Mouse (Mus musculus) hindbrain, embryonic 12.5 days (tissue): ENCODE data around the gene Eed. TPM values are rescaled to one million over a fixed set of nuclear protein-coding genes. Genes with fewer than 3 reads are reported as not detected.

ENCODE experiments used
- ATAC-seq: fragments of 200-750 bp; cut with Nextera tagmentation; 2 replicates; pipeline ENCODE4 v1.8.0; 2017; ENCODE audit warnings: moderate TSS enrichment; ENCODE audit not compliant: low FRiP score
- H3K27ac ChIP-seq: fragments of 300-500 bp; sonication (generic); 2 replicates; pipeline ENCODE4 v1.5.1; 2016; ENCODE audit warnings: mild to moderate bottlenecking
- H3K27me3 ChIP-seq: fragments of 300-500 bp; sonication (generic); 2 replicates; pipeline ENCODE4 v1.6.1; 2016; ENCODE audit warnings: mild to moderate bottlenecking
- H3K36me3 ChIP-seq: fragments of 300-500 bp; sonication (generic); 2 replicates; pipeline ENCODE4 v1.6.1; 2016; ENCODE audit warnings: mild to moderate bottlenecking
- H3K4me1 ChIP-seq: fragments of 300-500 bp; sonication (generic); 2 replicates; pipeline ENCODE4 v1.6.1; 2016
- H3K4me2 ChIP-seq: fragments of 300-500 bp; sonication (generic); replicated peaks from 2 replicates; pipeline ENCODE4 v1.6.1; 2016; ENCODE audit warnings: mild to moderate bottlenecking
- H3K4me3 ChIP-seq: fragments of 300-500 bp; sonication (generic); 2 replicates; pipeline ENCODE4 v1.5.1; 2016; ENCODE audit warnings: mild to moderate bottlenecking
- H3K9ac ChIP-seq: fragments of 300-500 bp; sonication (generic); 2 replicates; pipeline ENCODE4 v1.6.1; 2016; ENCODE audit warnings: mild to moderate bottlenecking, moderate library complexity
- H3K9me3 ChIP-seq: fragments of 300-500 bp; sonication (generic); replicated peaks from 2 replicates; pipeline ENCODE4 v1.6.1; 2016; ENCODE audit warnings: mild to moderate bottlenecking
- WGBS: fragments of 180-500 bp; shearing (Covaris S2); methylation state at CpG from one replicate; pipeline ENCODE4 v1.1.7; 2016; 5-methylcytosine and 5-hydroxymethylcytosine counted together
- polyA plus RNA-seq: library from polyadenylated mRNA; unstranded; fragments of >200 nt; fragmentation: Nextera tagmentation; extraction: Ambion mirVana; gene quantifications from 2 replicates; pipeline ENCODE4 v1.2.1, GENCODE M21; 2016

Gene Eed
- polyA plus RNA-seq: 69.1 and 69.7 TPM in 2 replicates

- Histone ChIP-seq H3K4me1 (peaks cover 14% of the 10 kb centered on the region), H3K27me3 (no peaks in the 10 kb centered on the region), H3K9ac (peak within 1 kb of the TSS; percentile 80), H3K9me3 (no peaks in the 10 kb centered on the region), H3K4me3 (peak within 1 kb of the TSS; percentile 67), H3K4me2 (peak within 1 kb of the TSS; percentile 58), H3K36me3 (peaks cover 8% of the 10 kb centered on the region), H3K27ac (peak within 1 kb of the TSS; percentile 99)
- WGBS: under 1% methylated on average over 73 of the region's 87 CpGs
- ATAC-seq: peak; percentile 93
These were observed at the start of gene Eed for GRCm38 (mm10) chr7:89980485-89981422. Eed (minus strand) TSS chr7:89980983.

GRCm38 (mm10) chr7:90029548-90030485, 49.0 kb upstream of the Eed start:
- Histone ChIP-seq H3K4me3 (no peak overlapping the region), H3K9me3 (no peaks in the 10 kb centered on the region), H3K36me3 (no peaks in the 10 kb centered on the region), H3K27me3 (no peaks in the 10 kb centered on the region), H3K4me2 (peak overlapping the region; percentile 22; the same call in 1 of the 2 replicates), H3K4me1 (peaks cover 11% of the 10 kb centered on the region), H3K27ac (peak overlapping the region; percentile 67), H3K9ac (no peak overlapping the region)
- WGBS: 48% methylated on average over 20 of the region's 20 CpGs
- peak; percentile 68 for ATAC-seq

- Histone ChIP-seq H3K4me3 (no peak overlapping the region), H3K4me2 (peak overlapping the region; percentile 22; the same call in 1 of the 2 replicates), H3K4me1 (peaks cover 11% of the 10 kb centered on the region), H3K36me3 (no peaks in the 10 kb centered on the region), H3K9ac (no peak overlapping the region), H3K9me3 (no peaks in the 10 kb centered on the region), H3K27me3 (no peaks in the 10 kb centered on the region), H3K27ac (peak overlapping the region; percentile 67)
- peak; percentile 73 for ATAC-seq
- WGBS: 9% methylated on average over 8 of the region's 8 CpGs
These were observed 48.2 kb upstream of the Eed start for GRCm38 (mm10) chr7:90028888-90029547.

GRCm38 (mm10) chr7:90024975-90025374, 44.2 kb upstream of the Eed start:
- no peaks in the 10 kb centered on the region for H3K36me3 ChIP-seq
- no peak for ATAC-seq
- H3K4me1 ChIP-seq: peaks cover 11% of the 10 kb centered on the region
- no peak overlapping the region for H3K4me2 ChIP-seq
- H3K4me3 ChIP-seq: no peak overlapping the region
- no peaks in the 10 kb centered on the region for H3K27me3 ChIP-seq
- H3K9me3 ChIP-seq: no peaks in the 10 kb centered on the region
- no peak overlapping the region for H3K9ac ChIP-seq
- no peak overlapping the region for H3K27ac ChIP-seq
- 44% methylated on average over 6 of the region's 6 CpGs for WGBS

- no peak overlapping the region for H3K9ac ChIP-seq
- H3K36me3 ChIP-seq: no peaks in the 10 kb centered on the region
- no peaks in the 10 kb centered on the region for H3K9me3 ChIP-seq
- H3K4me1 ChIP-seq: no peaks in the 10 kb centered on the region
- no peak for ATAC-seq
- no peak overlapping the region for H3K27ac ChIP-seq
- no peak overlapping the region for H3K4me2 ChIP-seq
- H3K4me3 ChIP-seq: no peak overlapping the region
- 48% methylated on average over 8 of the region's 9 CpGs for WGBS
- H3K27me3 ChIP-seq: no peaks in the 10 kb centered on the region
These were observed 42.4 kb upstream of the Eed start for GRCm38 (mm10) chr7:90022974-90023707.

- no peak for ATAC-seq
- no peak overlapping the region for H3K4me3 ChIP-seq
- H3K4me2 ChIP-seq: no peak overlapping the region
- H3K4me1 ChIP-seq: peaks cover 7% of the 10 kb centered on the region
- H3K27me3 ChIP-seq: no peaks in the 10 kb centered on the region
- H3K9me3 ChIP-seq: no peaks in the 10 kb centered on the region
- H3K27ac ChIP-seq: no peak overlapping the region
- H3K9ac ChIP-seq: no peak overlapping the region
- WGBS: 90% methylated on average over 6 of the region's 6 CpGs
- H3K36me3 ChIP-seq: no peaks in the 10 kb centered on the region
These were observed 39.5 kb upstream of the Eed start for GRCm38 (mm10) chr7:90020331-90020730.

- no peak for ATAC-seq
- H3K27ac ChIP-seq: no peak overlapping the region
- H3K9me3 ChIP-seq: no peaks in the 10 kb centered on the region
- WGBS: 85% methylated on average over 8 of the region's 10 CpGs
- no peaks in the 10 kb centered on the region for H3K36me3 ChIP-seq
- no peaks in the 10 kb centered on the region for H3K27me3 ChIP-seq
- peaks cover 7% of the 10 kb centered on the region for H3K4me1 ChIP-seq
- H3K4me2 ChIP-seq: no peak overlapping the region
- H3K9ac ChIP-seq: no peak overlapping the region
- H3K4me3 ChIP-seq: no peak overlapping the region
These were observed 38.8 kb upstream of the Eed start for GRCm38 (mm10) chr7:90019570-90019969.

GRCm38 (mm10) chr7:90016930-90017588, 36.3 kb upstream of the Eed start:
- H3K27ac ChIP-seq: no peak overlapping the region
- H3K9ac ChIP-seq: no peak overlapping the region
- peaks cover 7% of the 10 kb centered on the region for H3K4me1 ChIP-seq
- WGBS: 31% methylated on average over 5 of the region's 5 CpGs
- no peak overlapping the region for H3K4me2 ChIP-seq
- no peaks in the 10 kb centered on the region for H3K36me3 ChIP-seq
- no peak overlapping the region for H3K4me3 ChIP-seq
- no peak for ATAC-seq
- no peaks in the 10 kb centered on the region for H3K27me3 ChIP-seq
- H3K9me3 ChIP-seq: no peaks in the 10 kb centered on the region

GRCm38 (mm10) chr7:90016459-90016858, 35.7 kb upstream of the Eed start:
- H3K4me1 ChIP-seq: peaks cover 7% of the 10 kb centered on the region
- no peak overlapping the region for H3K4me3 ChIP-seq
- H3K36me3 ChIP-seq: no peaks in the 10 kb centered on the region
- H3K27me3 ChIP-seq: no peaks in the 10 kb centered on the region
- 78% methylated on average over 4 of the region's 4 CpGs for WGBS
- H3K27ac ChIP-seq: no peak overlapping the region
- no peaks in the 10 kb centered on the region for H3K9me3 ChIP-seq
- H3K4me2 ChIP-seq: no peak overlapping the region
- ATAC-seq: no peak
- H3K9ac ChIP-seq: no peak overlapping the region

GRCm38 (mm10) chr7:90006667-90007653, 26.2 kb upstream of the Eed start:
- H3K4me1 ChIP-seq: no peaks in the 10 kb centered on the region
- WGBS: 44% methylated on average over 8 of the region's 8 CpGs
- H3K4me3 ChIP-seq: no peak overlapping the region
- H3K27me3 ChIP-seq: no peaks in the 10 kb centered on the region
- no peaks in the 10 kb centered on the region for H3K9me3 ChIP-seq
- H3K27ac ChIP-seq: no peak overlapping the region
- no peak for ATAC-seq
- H3K9ac ChIP-seq: no peak overlapping the region
- H3K4me2 ChIP-seq: no peak overlapping the region
- no peaks in the 10 kb centered on the region for H3K36me3 ChIP-seq
